ENCODE assay signal across 17 mouse cellular contexts in the genomic region with DNA sequence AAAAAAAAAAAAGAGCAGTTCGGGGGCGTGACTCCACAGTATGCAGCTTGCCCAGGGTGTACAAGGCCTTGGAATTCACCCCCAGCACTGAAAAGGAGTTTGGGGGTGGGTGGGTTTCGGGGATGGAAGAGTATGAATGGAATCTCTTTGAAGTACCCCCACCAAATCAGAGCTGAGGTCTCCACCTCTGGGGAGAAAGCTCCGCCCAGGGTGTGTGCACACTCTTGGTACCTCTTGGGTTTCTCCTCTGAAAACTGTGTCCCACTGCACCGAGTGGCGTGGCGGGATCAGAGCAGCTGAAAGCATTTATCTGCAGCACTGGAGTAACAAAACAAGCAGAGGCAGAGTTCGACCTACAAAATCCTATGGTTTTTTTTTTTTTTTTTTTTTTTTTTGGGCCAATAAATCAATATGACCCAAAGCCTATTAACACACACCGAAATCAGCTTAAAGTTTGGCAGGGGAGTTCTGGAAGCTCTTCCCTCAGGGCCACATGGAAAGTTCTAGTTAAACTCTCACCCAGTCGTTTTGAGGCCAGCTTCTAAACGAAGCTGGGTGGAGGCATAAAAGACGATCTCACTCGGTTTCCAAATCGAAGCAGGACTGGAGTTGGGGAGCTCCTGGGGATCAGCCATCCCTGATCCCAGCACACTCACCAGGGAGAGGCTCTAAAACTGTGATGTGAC.
DNase-seq lines count a peak whose midpoint lies in the region; ATAC-seq lines count a peak whose summit lies in the region.
"Had no signal": no experiment of that assay in that cellular context is flagged by ENCODE, and none has a peak within 500 bp of the region (broad histone marks: within the 10 kb centered on the region; RNA-seq: fewer than 3 reads in every experiment).

No protein-coding gene starts in this region.

- peaks cover 72% of the 10 kb centered on the region for H3K4me1 ChIP-seq in embryonic facial prominence, embryonic 15.5 days
- H3K4me1 ChIP-seq: liver, embryonic 13.5 days had no signal

- no peak overlapping the region for H3K9ac ChIP-seq in embryonic facial prominence, embryonic 15.5 days
- H3K9ac ChIP-seq: forebrain, embryonic 13.5 days; heart, embryonic 13.5 days; liver, embryonic 13.5 days; neural tube, embryonic 15.5 days had no signal

- WGBS in embryonic facial prominence, embryonic 15.5 days, result 28% methylated on average over 14 of the region's 14 CpGs

- H3K4me2 ChIP-seq in embryonic facial prominence, embryonic 15.5 days (replicated peaks), result no peak overlapping the region
- H3K4me2 ChIP-seq: forebrain, embryonic 13.5 days; heart, embryonic 13.5 days; liver, embryonic 13.5 days; neural tube, embryonic 15.5 days had no signal

- H3K27ac ChIP-seq in embryonic facial prominence, embryonic 15.5 days (replicated peaks), result peak overlapping the region; percentile 63
- H3K27ac ChIP-seq: forebrain, embryonic 13.5 days; heart, embryonic 13.5 days; liver, embryonic 13.5 days; midbrain, embryonic 10.5 days; neural tube, embryonic 15.5 days had no signal

- H3K9me3 ChIP-seq in embryonic facial prominence, embryonic 15.5 days (replicated peaks), result no peaks in the 10 kb centered on the region
- H3K9me3 ChIP-seq: forebrain, embryonic 13.5 days; heart, embryonic 13.5 days; liver, embryonic 13.5 days; midbrain, embryonic 10.5 days; neural tube, embryonic 15.5 days had no signal

- ATAC-seq in embryonic facial prominence, embryonic 15.5 days (ENCODE audit: insufficient number of reproducible peaks, low FRiP score, low TSS enrichment, low read depth), result no peak
- ATAC-seq: CD4-positive, CD25-positive, alpha-beta regulatory T cell, adult 4 months; forebrain, embryonic 13.5 days had no signal

- no peaks in the 10 kb centered on the region for H3K27me3 ChIP-seq in embryonic facial prominence, embryonic 15.5 days
- H3K27me3 ChIP-seq: liver, embryonic 13.5 days had no signal

- H3K36me3 ChIP-seq in embryonic facial prominence, embryonic 15.5 days, result no peaks in the 10 kb centered on the region
- H3K36me3 ChIP-seq: heart, embryonic 13.5 days; liver, embryonic 13.5 days; midbrain, embryonic 10.5 days; neural tube, embryonic 15.5 days had no signal

- DNase-seq in ES-CJ7 (ENCODE audit: low read depth, low spot score) (peak; percentile 30), R1 (ENCODE audit: low read depth, low spot score) (peak; percentile 16)
- DNase-seq in mesoderm, embryonic 11.5 days (ENCODE audit: low read depth, low spot score), result peak; percentile 30
- DNase-seq in thymus, postnatal 36 days, result no peak
- no peak for DNase-seq in spleen, adult 12 weeks (ENCODE audit: low spot score)
- no peak for DNase-seq in spleen, postnatal 36 days (ENCODE audit: low spot score in 2 of 2)
- DNase-seq: cerebellum, adult 2 months; kidney, postnatal 10 days; liver, embryonic 13.5 days; lung, postnatal 10 days; retina, postnatal 1 day had no signal

- H3K4me3 ChIP-seq in embryonic facial prominence, embryonic 15.5 days (replicated peaks), result no peak overlapping the region
- H3K4me3 ChIP-seq: forebrain, embryonic 13.5 days; heart, embryonic 13.5 days; liver, embryonic 13.5 days; midbrain, embryonic 10.5 days; neural tube, embryonic 15.5 days had no signal

Comparison
In these comparisons a context has a peak if more than half of its experiments do, and no peak if none do; other contexts are left out.
1. DNase-seq: peak in ES-CJ7 (single experiment), R1 (single experiment) and mesoderm, embryonic 11.5 days (single experiment); none in thymus, postnatal 36 days (0 of 2), spleen, adult 12 weeks (single experiment) and spleen, postnatal 36 days (0 of 2).